Mouse (Mus musculus) neural tube, embryonic 15.5 days (tissue): ENCODE results near the gene Copz1. TPM values are rescaled to one million over a fixed set of nuclear protein-coding genes. Genes with fewer than 3 reads are reported as not detected.

ENCODE experiments used
- ATAC-seq: fragments of 200-750 bp; cut with Nextera tagmentation; 2 replicates; pipeline ENCODE4 v1.8.0; 2017; ENCODE audit warnings: mild to moderate bottlenecking, moderate TSS enrichment, moderate library complexity; ENCODE audit not compliant: low FRiP score
- H3K27ac ChIP-seq: fragments of 300-500 bp; sonication (generic); replicated peaks from 2 replicates; pipeline ENCODE4 v1.5.1; 2015; ENCODE audit warnings: mild to moderate bottlenecking, inconsistent platforms
- H3K27me3 ChIP-seq: fragments of 300-500 bp; sonication (generic); replicated peaks from 2 replicates; pipeline ENCODE4 v1.6.1; 2015; ENCODE audit warnings: inconsistent platforms
- H3K36me3 ChIP-seq: fragments of 300-500 bp; sonication (generic); 2 replicates; pipeline ENCODE4 v1.6.1; 2015; ENCODE audit warnings: inconsistent platforms
- H3K4me1 ChIP-seq: fragments of 300-500 bp; sonication (generic); 2 replicates; pipeline ENCODE4 v1.6.1; 2015; ENCODE audit warnings: inconsistent platforms
- H3K4me2 ChIP-seq: fragments of 300-500 bp; sonication (generic); 2 replicates; pipeline ENCODE4 v1.6.1; 2015; ENCODE audit warnings: inconsistent platforms, mild to moderate bottlenecking, moderate library complexity
- H3K4me3 ChIP-seq: fragments of 300-500 bp; sonication (generic); replicated peaks from 2 replicates; pipeline ENCODE4 v1.5.1; 2015; ENCODE audit warnings: mild to moderate bottlenecking, inconsistent platforms
- H3K9ac ChIP-seq: fragments of 300-500 bp; sonication (generic); replicated peaks from 2 replicates; pipeline ENCODE4 v1.6.1; 2015; ENCODE audit warnings: mild to moderate bottlenecking, inconsistent platforms
- H3K9me3 ChIP-seq: fragments of 300-500 bp; sonication (generic); replicated peaks from 2 replicates; pipeline ENCODE4 v1.6.1; 2016; ENCODE audit warnings: inconsistent platforms
- WGBS: fragments of 180-500 bp; shearing (Covaris S2); methylation state at CpG from one replicate; pipeline ENCODE4 v1.1.7; 2015; ENCODE audit warnings: mixed read lengths; 5-methylcytosine and 5-hydroxymethylcytosine counted together
- polyA plus RNA-seq: library from polyadenylated mRNA; unstranded; fragments of >200 nt; fragmentation: Nextera tagmentation; extraction: Ambion mirVana; gene quantifications from 2 replicates; pipeline ENCODE4 v1.2.1, GENCODE M21; 2015

The Copz1 gene
- polyA plus RNA-seq, 1 experiment from 2014 or later: 190 TPM

DNA sequence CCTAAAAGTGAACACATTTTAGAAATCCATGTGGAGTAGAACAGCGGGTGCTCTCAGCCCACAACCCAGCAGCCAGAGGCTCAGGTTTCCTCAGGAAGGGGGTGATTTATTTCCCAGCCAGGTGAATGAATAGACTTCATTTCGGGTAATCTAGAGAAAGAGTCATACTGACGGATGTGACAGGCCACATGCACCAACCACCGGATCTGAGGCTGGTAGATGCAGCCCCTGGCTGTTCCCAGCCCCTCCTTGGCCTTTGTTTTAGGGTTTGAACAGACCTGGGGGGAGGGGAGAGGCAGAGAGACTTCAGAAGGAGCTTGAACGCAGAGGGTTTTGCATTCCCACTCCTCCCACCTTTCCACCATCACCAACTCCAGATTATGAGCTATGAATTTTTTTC, 23.3 kb downstream of the Copz1 start:
- no peak for ATAC-seq
- Histone ChIP-seq H3K36me3 (peaks cover 24% of the 10 kb centered on the region), H3K4me3 (no peak overlapping the region), H3K9ac (no peak overlapping the region), H3K27ac (peak overlapping the region; percentile 99), H3K4me2 (no peak overlapping the region), H3K27me3 (no peaks in the 10 kb centered on the region), H3K4me1 (peaks cover 62% of the 10 kb centered on the region), H3K9me3 (no peaks in the 10 kb centered on the region)
- WGBS: 12% methylated on average over 5 of the region's 5 CpGs

GRCm38 (mm10) chr15:103297313-103297712, 24.8 kb downstream of the Copz1 start:
- Histone ChIP-seq H3K9ac (no peak overlapping the region; the same call in 1 of the 2 replicates), H3K4me3 (no peak overlapping the region), H3K4me1 (peaks cover 71% of the 10 kb centered on the region), H3K27me3 (no peaks in the 10 kb centered on the region), H3K9me3 (no peaks in the 10 kb centered on the region), H3K27ac (peak overlapping the region; percentile 99), H3K36me3 (peaks cover 16% of the 10 kb centered on the region), H3K4me2 (no peak overlapping the region)
- 18% methylated on average over 6 of the region's 6 CpGs for WGBS
- no peak for ATAC-seq

DNA sequence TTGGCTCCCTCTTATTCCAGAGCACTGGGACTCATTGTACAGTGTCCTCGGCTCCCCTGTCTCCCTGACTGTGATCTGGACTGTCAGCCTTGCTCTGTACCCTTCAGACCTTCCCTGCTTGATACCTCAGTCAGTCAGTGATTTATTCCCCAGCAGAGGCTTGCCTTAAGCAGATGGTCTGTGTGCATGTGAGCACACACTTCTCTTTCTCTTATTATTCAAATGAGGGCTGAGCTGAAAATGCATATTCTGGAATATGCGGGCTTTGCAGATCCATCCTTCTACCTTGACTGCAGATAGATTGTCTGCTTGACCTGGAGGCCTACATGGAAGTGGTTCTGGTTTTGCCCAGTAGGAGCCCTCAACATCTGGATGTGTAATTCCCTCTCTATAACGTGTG, 25.5 kb downstream of the Copz1 start:
- Histone ChIP-seq H3K9me3 (no peaks in the 10 kb centered on the region), H3K4me1 (peaks cover 78% of the 10 kb centered on the region), H3K27ac (peak overlapping the region; percentile 99), H3K9ac (0 out of 2 replicates have a peak overlapping the region, but pooled peaks have one; percentile 21), H3K4me2 (no peak overlapping the region), H3K4me3 (no peak overlapping the region), H3K27me3 (no peaks in the 10 kb centered on the region), H3K36me3 (peaks cover 9% of the 10 kb centered on the region)
- ATAC-seq: no peak
- 28% methylated on average over 3 of the region's 3 CpGs for WGBS

- WGBS: 47% methylated on average over 5 of the region's 5 CpGs
These were observed 26.5 kb downstream of the Copz1 start for GRCm38 (mm10) chr15:103298861-103299616.

DNA sequence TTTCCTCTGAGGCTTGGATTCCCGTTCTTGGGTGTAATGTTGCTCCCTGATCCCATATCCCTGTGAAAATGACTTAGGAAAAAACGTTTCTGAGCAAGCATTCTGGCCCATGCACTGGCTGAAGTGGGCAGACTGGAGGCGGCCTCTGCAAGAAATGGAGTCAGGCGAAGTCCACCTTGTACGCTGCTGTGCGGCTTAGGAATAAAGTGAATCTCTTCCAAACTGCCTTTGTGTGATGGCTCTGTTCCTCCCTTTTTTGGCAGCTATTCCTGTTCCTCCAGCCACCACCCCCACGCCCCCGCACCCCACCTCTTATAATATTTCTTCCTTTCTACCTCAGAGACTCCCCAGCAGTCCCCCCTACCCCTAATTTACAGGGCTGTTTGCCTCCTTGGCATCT, 27.1 kb downstream of the Copz1 start:
- Histone ChIP-seq H3K9me3 (no peaks in the 10 kb centered on the region), H3K27me3 (no peaks in the 10 kb centered on the region), H3K27ac (peak overlapping the region; percentile 99), H3K9ac (peak overlapping the region; percentile 31), H3K4me1 (peaks cover 94% of the 10 kb centered on the region), H3K36me3 (no peaks in the 10 kb centered on the region), H3K4me2 (peak overlapping the region; percentile 52), H3K4me3 (no peak overlapping the region)
- ATAC-seq: no peak
- 4% methylated on average over 8 of the region's 8 CpGs for WGBS

More at GRCm38 (mm10) chr15:103298861-103299616, 26.5 kb downstream of the Copz1 start:
- Histone ChIP-seq H3K9me3 (no peaks in the 10 kb centered on the region), H3K4me3 (no peak overlapping the region), H3K36me3 (no peaks in the 10 kb centered on the region), H3K27ac (peak overlapping the region; percentile 99), H3K4me1 (peaks cover 88% of the 10 kb centered on the region), H3K9ac (peak overlapping the region; percentile 31; the same call in 1 of the 2 replicates), H3K27me3 (no peaks in the 10 kb centered on the region), H3K4me2 (peak overlapping the region; percentile 52)
- ATAC-seq: no peak

DNA sequence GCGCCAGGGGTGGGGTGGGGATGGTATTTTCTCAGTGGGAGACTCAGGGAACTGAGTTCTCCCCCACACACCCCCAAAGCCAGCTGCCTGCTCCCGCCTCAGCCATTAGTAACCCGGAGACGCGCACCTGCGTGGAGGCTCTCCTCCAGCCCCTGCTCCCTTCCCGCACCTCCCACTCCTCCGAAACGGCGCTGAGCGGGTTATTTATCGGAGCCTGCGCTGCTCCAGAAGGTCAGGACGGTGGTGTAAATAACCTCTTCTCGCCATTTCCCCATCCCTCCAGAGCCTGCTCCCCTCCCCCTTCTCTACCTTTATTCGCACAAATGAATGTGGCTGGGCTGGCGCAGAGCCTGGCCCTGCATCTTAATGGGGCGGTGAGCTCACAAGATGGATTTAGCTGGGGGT, 27.6 kb downstream of the Copz1 start:
- peaks cover 96% of the 10 kb centered on the region for H3K4me1 ChIP-seq
- peak overlapping the region; percentile 31 for H3K9ac ChIP-seq
- no peaks in the 10 kb centered on the region for H3K27me3 ChIP-seq
- 6% methylated on average over 18 of the region's 18 CpGs for WGBS
- ATAC-seq: peak; percentile 79
- H3K36me3 ChIP-seq: no peaks in the 10 kb centered on the region
- H3K4me3 ChIP-seq: peak overlapping the region; percentile 19
- peak overlapping the region; percentile 99 for H3K27ac ChIP-seq
- H3K9me3 ChIP-seq: no peaks in the 10 kb centered on the region
- H3K4me2 ChIP-seq: peak overlapping the region; percentile 52

DNA sequence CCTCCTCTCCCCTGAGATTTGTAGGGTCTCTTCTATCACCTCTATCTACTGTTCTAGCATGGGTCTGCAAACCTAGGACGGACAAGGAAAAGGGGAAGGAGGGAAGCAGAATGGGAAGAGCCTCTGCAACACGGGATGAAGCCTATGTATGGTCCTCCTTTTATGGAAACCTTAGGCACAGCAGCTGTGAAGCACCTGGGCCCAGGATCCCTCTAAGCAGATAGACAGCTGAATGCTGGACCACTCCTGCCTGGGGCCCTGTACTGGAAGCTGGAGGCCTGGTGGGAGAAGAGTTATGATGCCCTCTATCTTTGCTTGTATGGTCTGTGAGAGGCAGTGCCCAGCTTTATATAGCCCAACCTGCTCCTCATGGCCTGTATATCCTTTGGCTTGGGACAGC, 28.0 kb downstream of the Copz1 start:
- peak overlapping the region; percentile 52 for H3K4me2 ChIP-seq
- no peaks in the 10 kb centered on the region for H3K9me3 ChIP-seq
- 0 out of 2 replicates have a peak overlapping the region, but pooled peaks have one; percentile 19 for H3K4me3 ChIP-seq
- no peaks in the 10 kb centered on the region for H3K27me3 ChIP-seq
- peak overlapping the region; percentile 99 for H3K27ac ChIP-seq
- 3% methylated on average over 2 of the region's 2 CpGs for WGBS
- H3K4me1 ChIP-seq: peaks cover 94% of the 10 kb centered on the region
- peak overlapping the region; percentile 31 for H3K9ac ChIP-seq
- H3K36me3 ChIP-seq: no peaks in the 10 kb centered on the region
- peak; percentile 3; the same call in 1 of the 2 replicates for ATAC-seq

DNA sequence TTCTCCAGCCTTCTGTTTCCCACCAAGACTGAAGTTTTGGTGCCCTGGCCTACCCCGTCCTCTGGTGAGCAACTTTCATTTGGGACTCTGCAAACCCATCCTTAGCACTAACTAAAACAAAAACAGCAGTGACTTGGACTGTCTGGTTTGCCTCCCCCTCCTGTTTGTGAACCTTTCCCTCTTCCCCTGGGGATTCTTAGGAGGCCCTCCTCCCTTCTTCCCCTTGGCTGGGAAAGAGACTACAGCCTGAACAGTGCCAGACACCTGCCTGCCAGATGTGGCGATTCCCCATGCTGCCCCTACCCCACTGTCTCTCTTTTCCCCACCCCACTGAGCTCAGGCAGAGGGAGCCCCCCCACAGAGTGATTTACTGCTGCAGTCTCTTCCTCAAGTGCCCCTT, 28.5 kb downstream of the Copz1 start:
- no peaks in the 10 kb centered on the region for H3K9me3 ChIP-seq
- no peaks in the 10 kb centered on the region for H3K27me3 ChIP-seq
- peaks cover 94% of the 10 kb centered on the region for H3K4me1 ChIP-seq
- ATAC-seq: no peak
- WGBS: 6% methylated on average over 2 of the region's 2 CpGs
- H3K4me2 ChIP-seq: peak overlapping the region; percentile 52; the same call in 1 of the 2 replicates
- H3K9ac ChIP-seq: peak overlapping the region; percentile 31; the same call in 1 of the 2 replicates
- no peak overlapping the region for H3K4me3 ChIP-seq
- H3K36me3 ChIP-seq: no peaks in the 10 kb centered on the region
- peak overlapping the region; percentile 99 for H3K27ac ChIP-seq

- Histone ChIP-seq H3K36me3 (no peaks in the 10 kb centered on the region), H3K4me3 (no peak overlapping the region), H3K9me3 (no peaks in the 10 kb centered on the region), H3K27me3 (no peaks in the 10 kb centered on the region), H3K4me2 (peak overlapping the region; percentile 6), H3K27ac (peak overlapping the region; percentile 99), H3K4me1 (peaks cover 94% of the 10 kb centered on the region), H3K9ac (0 out of 2 replicates have a peak overlapping the region, but pooled peaks have one; percentile 23)
- 18% methylated on average over 5 of the region's 5 CpGs for WGBS
- ATAC-seq: no peak
These were observed 29.2 kb downstream of the Copz1 start for GRCm38 (mm10) chr15:103301547-103302340.

DNA sequence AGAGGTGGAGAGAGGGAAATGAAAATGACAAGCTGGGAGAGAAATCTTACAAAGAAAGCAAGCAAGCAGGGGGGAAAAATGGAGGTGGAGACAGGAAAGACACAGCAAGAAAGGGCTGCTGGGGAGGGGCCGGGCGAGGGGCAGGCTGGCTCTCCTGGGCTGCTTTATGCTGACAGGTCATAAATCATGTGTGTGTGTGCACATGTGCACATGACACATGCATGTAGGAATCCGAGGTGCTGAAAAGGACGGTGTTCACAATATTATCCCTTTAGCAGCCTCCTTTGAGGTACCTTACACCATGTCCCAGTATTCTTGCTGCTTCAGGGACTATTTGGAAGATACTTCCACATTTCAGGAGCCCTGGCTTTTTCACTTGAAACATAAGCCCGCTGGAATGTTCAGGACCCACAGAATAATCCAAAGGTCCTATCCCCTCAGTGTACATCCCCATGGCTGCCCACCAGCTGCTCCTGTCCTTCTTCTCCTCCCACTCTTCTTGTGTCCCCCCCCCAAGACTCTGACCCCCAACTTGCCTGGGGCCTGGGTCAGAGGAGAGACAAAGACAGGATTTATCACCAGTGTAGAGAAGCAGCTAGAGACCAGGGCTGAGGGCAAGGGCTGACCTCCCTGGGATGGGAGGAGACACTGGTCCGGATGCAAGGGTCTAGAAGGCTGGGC, 30.0 kb downstream of the Copz1 start:
- no peak for ATAC-seq
- Histone ChIP-seq H3K9ac (0 out of 2 replicates have a peak overlapping the region, but pooled peaks have one; percentile 14), H3K27ac (peak overlapping the region; percentile 99), H3K4me1 (peaks cover 94% of the 10 kb centered on the region), H3K36me3 (no peaks in the 10 kb centered on the region), H3K27me3 (no peaks in the 10 kb centered on the region), H3K9me3 (no peaks in the 10 kb centered on the region), H3K4me3 (no peak overlapping the region), H3K4me2 (peak overlapping the region; percentile 6; the same call in 1 of the 2 replicates)
- WGBS: 8% methylated on average over 6 of the region's 6 CpGs

DNA sequence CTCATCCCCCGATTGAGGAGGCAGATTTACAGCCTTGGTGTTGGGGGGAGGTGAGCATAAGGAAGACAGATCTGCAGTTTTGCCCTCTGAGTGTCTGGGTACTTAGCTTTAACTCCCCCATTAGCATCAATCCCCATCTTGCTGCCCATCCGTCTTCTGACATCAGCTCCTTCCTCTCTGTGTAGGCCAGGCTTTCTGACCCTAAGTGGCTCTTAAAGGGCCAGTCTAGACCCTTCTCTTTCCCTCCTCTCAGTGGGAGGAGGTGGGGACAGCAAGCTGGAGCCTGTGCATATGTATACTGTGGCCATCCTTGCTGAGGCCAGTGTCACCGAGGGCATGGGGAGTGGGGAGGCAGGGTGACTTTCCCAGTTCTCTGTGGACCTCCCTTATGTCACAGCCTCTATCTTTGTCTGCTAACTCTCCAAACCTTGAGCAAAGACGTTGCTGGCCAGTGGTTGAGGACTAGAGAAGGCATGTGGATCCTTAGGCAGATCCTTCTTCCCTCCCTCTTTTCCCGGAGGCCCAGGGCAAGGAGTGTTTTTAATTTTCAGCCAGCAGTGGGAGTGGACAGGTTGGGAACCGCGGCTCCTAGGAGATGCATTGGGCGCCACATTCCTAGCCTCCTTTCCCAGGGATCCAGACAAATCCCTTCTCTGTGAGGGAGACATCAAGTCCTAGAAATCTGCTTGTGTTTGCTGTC, 31.6 kb downstream of the Copz1 start:
- Histone ChIP-seq H3K4me1 (peaks cover 86% of the 10 kb centered on the region), H3K9ac (peak overlapping the region; percentile 65), H3K4me3 (peak overlapping the region; percentile 43), H3K9me3 (no peaks in the 10 kb centered on the region), H3K36me3 (no peaks in the 10 kb centered on the region), H3K27me3 (no peaks in the 10 kb centered on the region), H3K27ac (peak overlapping the region; percentile 99), H3K4me2 (peak overlapping the region; percentile 75)
- 2% methylated on average over 8 of the region's 8 CpGs for WGBS
- no peak for ATAC-seq
